In the genomic region with DNA sequence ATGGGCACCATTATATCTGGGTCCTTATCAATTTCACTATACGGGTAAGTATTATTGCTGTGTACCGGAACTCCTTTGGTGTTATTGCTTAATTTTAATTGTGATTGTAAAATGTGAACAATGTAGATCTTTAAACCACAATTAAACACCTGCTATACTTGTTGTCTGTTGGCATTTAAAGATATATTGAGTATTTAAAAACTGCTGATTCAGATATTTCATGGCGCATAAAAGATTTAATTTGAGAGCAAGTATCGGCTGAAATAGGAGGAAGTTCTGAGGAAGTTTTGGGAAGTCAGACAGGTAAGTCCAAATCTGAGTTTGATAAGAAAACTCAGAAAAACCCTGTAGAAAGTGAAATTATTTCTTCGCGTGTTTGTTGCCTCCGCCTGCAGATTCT, we compare ENCODE assay signal across 15 mouse cellular contexts.
"Had no signal": no experiment of that assay in that cellular context is flagged by ENCODE, and none has a peak within 500 bp of the region (broad histone marks: within the 10 kb centered on the region; RNA-seq: fewer than 3 reads in every experiment).

No protein-coding gene starts in this region.

- H3K27ac ChIP-seq: limb, embryonic 15.5 days; liver, embryonic 12.5 days; midbrain, embryonic 10.5 days; neural tube, embryonic 12.5 days had no signal

- ATAC-seq: liver, embryonic 12.5 days had no signal

- H3K9me3 ChIP-seq: limb, embryonic 15.5 days; liver, embryonic 12.5 days; midbrain, embryonic 10.5 days; neural tube, embryonic 12.5 days had no signal

- H3K9ac ChIP-seq: limb, embryonic 15.5 days; liver, embryonic 12.5 days; lung, embryonic 14.5 days; neural tube, embryonic 12.5 days had no signal

- H3K27me3 ChIP-seq: limb, embryonic 15.5 days; liver, embryonic 12.5 days; neural tube, embryonic 12.5 days had no signal

- H3K4me2 ChIP-seq: limb, embryonic 15.5 days; liver, embryonic 12.5 days; lung, embryonic 14.5 days; neural tube, embryonic 12.5 days had no signal

- H3K36me3 ChIP-seq: limb, embryonic 15.5 days; liver, embryonic 12.5 days; midbrain, embryonic 10.5 days; neural tube, embryonic 12.5 days had no signal

- H3K4me3 ChIP-seq: limb, embryonic 15.5 days; liver, embryonic 12.5 days; midbrain, embryonic 10.5 days; myocyte; neural tube, embryonic 12.5 days had no signal

- H3K4me1 ChIP-seq: limb, embryonic 15.5 days; liver, embryonic 12.5 days; midbrain, embryonic 10.5 days; neural tube, embryonic 12.5 days had no signal

- DNase-seq: kidney, adult 9 months; kidney, postnatal 14 days; layer of hippocampus, adult 9-11 months; layer of hippocampus, postnatal 36 days; lung, embryonic 14.5 days; lung, postnatal 10 days; lung, postnatal 4 days; midbrain, embryonic 14.5 days; right cerebral cortex, postnatal 4 days; thymus, postnatal 36 days had no signal
